Mouse (Mus musculus): ENCODE measurements around the gene Mfsd9.
"Not testable (repeated sequence)": the region's sequence is repeated elsewhere in the genome, so short reads cannot be mapped to it uniquely, and the experiment has no call there.

The Mfsd9 gene

GRCm38 (mm10) chr1:40776763-40777162 is 13.7 kb downstream of the Mfsd9 start:
- DNase-seq, result no peak

- no peak for DNase-seq
These were observed 14.4 kb downstream of the Mfsd9 start for GRCm38 (mm10) chr1:40776102-40776501.

GRCm38 (mm10) chr1:40774040-40774439 is 16.4 kb downstream of the Mfsd9 start:
- no peak for DNase-seq

- DNase-seq, result no peak
These were observed 17.3 kb downstream of the Mfsd9 start for GRCm38 (mm10) chr1:40773234-40773633.

GRCm38 (mm10) chr1:40771196-40771970 is 19.1 kb downstream of the Mfsd9 start:
- DNase-seq, result no peak

GRCm38 (mm10) chr1:40769331-40769894 is 21.1 kb downstream of the Mfsd9 start:
- DNase-seq, result no peak

- DNase-seq, result peak; percentile 40
These were observed 21.9 kb downstream of the Mfsd9 start for GRCm38 (mm10) chr1:40768606-40769005.

- no peak for DNase-seq
These were observed 22.9 kb downstream of the Mfsd9 start for GRCm38 (mm10) chr1:40767588-40767987.

- DNase-seq, result no peak
These were observed 25.0 kb downstream of the Mfsd9 start for GRCm38 (mm10) chr1:40765521-40765920.

GRCm38 (mm10) chr1:40764701-40765275 is 25.7 kb downstream of the Mfsd9 start:
- no peak for DNase-seq

GRCm38 (mm10) chr1:40764042-40764441 is 26.4 kb downstream of the Mfsd9 start:
- no peak for DNase-seq

- no peak for DNase-seq
These were observed 30.6 kb downstream of the Mfsd9 start for GRCm38 (mm10) chr1:40759751-40760445.

- no peak for DNase-seq
These were observed 44.4 kb downstream of the Mfsd9 start for GRCm38 (mm10) chr1:40746089-40746488.

- no peak for DNase-seq
These were observed 49.7 kb downstream of the Mfsd9 start for GRCm38 (mm10) chr1:40740739-40741138.

- DNase-seq, result not testable (repeated sequence)
These were observed 52.2 kb downstream of the Mfsd9 start for GRCm38 (mm10) chr1:40738246-40738645.

- DNase-seq, result peak; percentile 67
These were observed 52.8 kb downstream of the Mfsd9 start for GRCm38 (mm10) chr1:40737671-40738070.

GRCm38 (mm10) chr1:40728636-40729035 is 61.9 kb downstream of the Mfsd9 start:
- no peak for DNase-seq

GRCm38 (mm10) chr1:40727404-40727803 is 63.1 kb downstream of the Mfsd9 start:
- DNase-seq, result no peak

- no peak for DNase-seq
These were observed 64.4 kb downstream of the Mfsd9 start for GRCm38 (mm10) chr1:40726051-40726450.

Data from thymus, postnatal 14 days (tissue).